Mouse (Mus musculus) spleen, adult 2 months (tissue): ENCODE data around the gene Lysmd4. TPM values are rescaled to one million over a fixed set of nuclear protein-coding genes. Genes with fewer than 3 reads are reported as not detected.
A peak's percentile ranks its signal among the peaks of the same experiment; 100 is the strongest.

Source experiments
- DNase-seq, 2 experiments: peaks; one replicate each; pipeline versions ENCODE4 v3.0.0 to v3.0.0-alpha.2; 2012 to 2021; ENCODE audit warnings: low spot score in 2 of 2, low read depth in 1 of 2
- H3K27ac ChIP-seq: fragments of 200-500 bp; 2 replicates; pipeline ENCODE4 v1.5.1; 2012; ENCODE audit warnings: low read length, inconsistent platforms; ENCODE audit not compliant: insufficient read depth
- H3K27me3 ChIP-seq: fragments of 200-500 bp; 2 replicates; pipeline ENCODE4 v1.6.1; 2012; ENCODE audit warnings: mild to moderate bottlenecking, moderate library complexity, low read length, inconsistent platforms; ENCODE audit not compliant: control insufficient read depth, insufficient read depth
- H3K36me3 ChIP-seq: fragments of 200-500 bp; 2 replicates; pipeline ENCODE4 v1.6.1; 2012; ENCODE audit warnings: mild to moderate bottlenecking, low read length, inconsistent platforms; ENCODE audit not compliant: control insufficient read depth, insufficient read depth
- H3K4me1 ChIP-seq: fragments of 200-500 bp; 2 replicates; pipeline ENCODE4 v1.6.1; 2011; ENCODE audit warnings: inconsistent platforms; ENCODE audit not compliant: control insufficient read depth, insufficient read depth, insufficient read length
- H3K4me3 ChIP-seq: fragments of 200-500 bp; 2 replicates; pipeline ENCODE4 v1.5.1; 2011; ENCODE audit warnings: mild to moderate bottlenecking, inconsistent platforms; ENCODE audit not compliant: insufficient read depth, insufficient read length; ENCODE audit errors: extremely low read depth
- CTCF ChIP-seq: fragments of 200-500 bp; IDR thresholded peaks from 2 replicates; pipeline ENCODE4 v1.5.1; 2011; ENCODE audit warnings: mild to moderate bottlenecking, inconsistent platforms; ENCODE audit not compliant: insufficient read depth, insufficient read length, insufficient replicate concordance; ENCODE audit errors: extremely low read depth
- POLR2A ChIP-seq: fragments of 200-500 bp; IDR thresholded peaks from 2 replicates; pipeline ENCODE4 v1.6.1; 2011; ENCODE audit warnings: low read depth, low read length, inconsistent platforms
- WGBS: fragments of 180-500 bp; shearing (Covaris S2); methylation state at CpG from one replicate; pipeline ENCODE4 v1.1.7; 2018; 5-methylcytosine and 5-hydroxymethylcytosine counted together
- polyA plus RNA-seq: library from polyadenylated mRNA; depleted of rRNA; stranded (reverse); fragments of >200 nt; gene quantifications from 2 replicates; pipeline ENCODE4 v1.2.3, GENCODE M21; 2012

The Lysmd4 gene
- polyA plus RNA-seq, 1 experiment = 5.2 TPM

DNA sequence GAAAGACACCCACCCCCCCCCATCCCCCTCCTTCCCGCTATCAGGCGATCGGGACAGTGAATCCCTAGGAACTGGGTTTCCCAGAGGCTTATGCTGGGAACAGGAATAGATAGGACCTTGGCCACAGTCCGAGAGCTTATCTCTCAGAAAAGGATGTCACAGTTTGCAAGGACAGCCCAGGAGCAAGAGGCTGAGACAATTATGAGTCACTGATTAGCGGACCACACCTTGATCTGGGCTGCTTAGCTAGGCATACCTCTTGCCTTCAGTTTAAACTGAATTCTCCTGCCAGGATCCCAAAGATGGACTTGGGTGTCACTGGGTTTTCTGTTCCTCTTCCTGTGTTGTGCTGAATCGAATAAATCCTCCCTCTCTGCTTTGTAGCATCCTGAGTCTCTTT is 6.0 kb upstream of the Lysmd4 start:
- TF ChIP-seq CTCF (no peak), POLR2A (no peak)
- no peak overlapping the region for H3K27ac ChIP-seq
- H3K27me3 ChIP-seq = no peaks in the 10 kb centered on the region
- no peak overlapping the region for H3K4me3 ChIP-seq
- H3K36me3 ChIP-seq = no peaks in the 10 kb centered on the region
- DNase-seq = no peak
- 73% methylated on average over 6 of the region's 6 CpGs for WGBS
- no peaks in the 10 kb centered on the region for H3K4me1 ChIP-seq

DNA sequence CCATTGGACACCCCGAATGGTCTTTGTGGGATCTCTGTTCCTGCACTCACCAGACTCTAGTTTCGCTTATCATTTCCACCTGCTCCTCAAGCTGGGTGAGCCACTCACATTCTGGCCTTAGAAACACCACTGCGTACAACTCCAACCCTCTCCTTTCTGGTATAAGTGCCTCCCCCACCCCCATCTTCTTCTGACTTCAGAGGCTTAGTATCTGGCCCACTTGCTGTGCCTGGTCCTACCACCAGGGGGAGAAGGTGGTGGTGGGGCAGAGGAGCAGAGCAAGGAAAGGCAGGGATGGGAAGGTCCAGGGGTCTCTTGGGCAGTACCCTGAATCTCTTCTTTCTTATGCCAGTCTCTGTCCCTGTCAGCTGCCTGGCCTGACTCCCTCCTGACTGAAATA is 5.3 kb upstream of the Lysmd4 start:
- Histone ChIP-seq H3K27me3 (no peaks in the 10 kb centered on the region), H3K4me3 (no peak overlapping the region), H3K4me1 (no peaks in the 10 kb centered on the region), H3K36me3 (no peaks in the 10 kb centered on the region), H3K27ac (no peak overlapping the region)
- 73% methylated on average over 3 of the region's 3 CpGs for WGBS
- TF ChIP-seq POLR2A = no peak
- TF ChIP-seq CTCF = peak; percentile 87; the same call in 1 of the 2 replicates
- peak; percentile 25 to 70 for DNase-seq

DNA sequence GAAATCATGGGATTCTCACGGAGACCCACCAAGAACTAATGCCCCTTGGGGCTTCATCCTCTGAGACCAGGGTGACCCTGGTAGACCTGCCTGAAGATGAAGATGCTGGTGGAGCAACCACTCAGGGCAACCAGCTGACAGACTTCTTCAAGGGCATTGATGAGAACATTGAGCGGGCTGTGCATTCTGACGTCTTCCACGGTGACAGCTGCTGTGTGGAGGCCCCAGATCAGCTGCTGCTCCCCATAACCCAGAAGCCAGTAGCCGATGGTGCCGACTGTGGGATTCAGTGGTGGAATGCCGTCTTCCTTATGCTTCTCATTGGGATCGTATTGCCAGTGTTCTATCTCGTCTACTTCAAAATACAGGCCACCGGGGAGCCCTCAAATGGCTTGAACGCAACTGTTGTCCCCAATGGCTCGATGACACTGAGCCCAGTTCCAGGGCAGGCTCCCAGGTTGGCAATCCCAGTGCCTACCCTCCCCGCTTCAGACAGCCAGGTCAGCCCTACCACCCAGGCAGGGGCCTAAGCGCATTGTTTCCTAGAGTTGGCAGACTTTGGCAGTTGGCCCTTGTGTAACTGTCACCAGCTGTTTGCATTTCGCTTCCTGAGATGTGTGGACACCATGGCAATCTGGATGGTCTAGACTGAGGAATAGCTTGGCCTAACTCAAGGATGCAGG is 3.7 kb downstream of the Lysmd4 start:
- DNase-seq = no peak
- TF ChIP-seq CTCF = no peak
- no peak for TF ChIP-seq POLR2A
- Histone ChIP-seq H3K27ac (no peak overlapping the region), H3K4me3 (no peak overlapping the region), H3K36me3 (0 out of 2 replicates have a peak, but pooled peaks cover 2% of the 10 kb centered on the region), H3K27me3 (no peaks in the 10 kb centered on the region), H3K4me1 (peaks cover 3% of the 10 kb centered on the region; the same call in 1 of the 2 replicates)
- 92% methylated on average over 15 of the region's 15 CpGs for WGBS

DNA sequence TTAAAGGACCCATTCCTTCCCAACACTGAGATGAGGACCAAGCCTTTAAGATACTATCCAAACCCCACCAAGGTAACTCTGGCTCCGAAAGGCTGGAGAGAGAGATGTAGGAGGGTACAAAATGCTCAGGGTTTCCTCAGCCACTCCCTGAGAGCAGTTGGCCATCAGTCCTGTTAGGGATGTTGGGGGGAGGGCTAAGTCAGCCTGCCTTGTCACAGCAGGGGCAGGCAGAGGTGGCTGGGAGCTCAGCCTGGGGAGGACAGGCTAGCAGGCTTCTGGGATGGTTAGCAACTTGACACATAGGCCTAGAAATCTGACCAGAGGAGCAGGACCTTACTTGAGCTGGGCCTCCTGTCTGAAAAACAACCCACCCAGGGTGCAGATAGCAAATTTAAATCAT is 5.2 kb downstream of the Lysmd4 start:
- H3K27me3 ChIP-seq = no peaks in the 10 kb centered on the region
- peaks cover 3% of the 10 kb centered on the region; the same call in 1 of the 2 replicates for H3K4me1 ChIP-seq
- no peak for DNase-seq
- TF ChIP-seq POLR2A = no peak
- no peak for TF ChIP-seq CTCF
- WGBS = 83% methylated on average over 1 of the region's 1 CpGs
- no peak overlapping the region for H3K4me3 ChIP-seq
- H3K36me3 ChIP-seq = peaks cover 4% of the 10 kb centered on the region; the same call in 1 of the 2 replicates
- no peak overlapping the region for H3K27ac ChIP-seq

DNA sequence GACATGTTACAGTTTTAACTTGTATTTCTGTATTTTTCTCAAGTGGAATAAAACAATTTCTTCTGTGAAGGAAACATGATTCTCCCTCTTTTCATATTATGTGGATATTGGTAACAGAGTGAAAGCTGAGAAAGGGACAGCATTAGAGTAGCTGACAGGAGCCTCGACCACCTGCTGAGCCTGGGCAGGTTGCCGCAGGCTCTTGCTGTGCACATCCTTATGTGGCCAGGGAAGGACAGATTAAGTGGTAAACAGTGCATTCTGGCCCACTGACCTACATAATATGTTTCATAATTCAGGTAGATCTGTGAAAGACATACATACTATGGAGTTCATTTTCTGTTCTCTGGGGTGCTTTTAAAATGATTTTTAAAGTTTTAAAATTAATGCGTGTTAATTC is 6.0 kb downstream of the Lysmd4 start:
- 90% methylated on average over 3 of the region's 3 CpGs for WGBS
- H3K36me3 ChIP-seq = peaks cover 5% of the 10 kb centered on the region; the same call in 1 of the 2 replicates
- TF ChIP-seq CTCF (no peak), POLR2A (no peak)
- H3K27me3 ChIP-seq = no peaks in the 10 kb centered on the region
- DNase-seq = no peak
- no peaks in the 10 kb centered on the region for H3K4me1 ChIP-seq
- H3K27ac ChIP-seq = no peak overlapping the region
- H3K4me3 ChIP-seq = no peak overlapping the region

DNA sequence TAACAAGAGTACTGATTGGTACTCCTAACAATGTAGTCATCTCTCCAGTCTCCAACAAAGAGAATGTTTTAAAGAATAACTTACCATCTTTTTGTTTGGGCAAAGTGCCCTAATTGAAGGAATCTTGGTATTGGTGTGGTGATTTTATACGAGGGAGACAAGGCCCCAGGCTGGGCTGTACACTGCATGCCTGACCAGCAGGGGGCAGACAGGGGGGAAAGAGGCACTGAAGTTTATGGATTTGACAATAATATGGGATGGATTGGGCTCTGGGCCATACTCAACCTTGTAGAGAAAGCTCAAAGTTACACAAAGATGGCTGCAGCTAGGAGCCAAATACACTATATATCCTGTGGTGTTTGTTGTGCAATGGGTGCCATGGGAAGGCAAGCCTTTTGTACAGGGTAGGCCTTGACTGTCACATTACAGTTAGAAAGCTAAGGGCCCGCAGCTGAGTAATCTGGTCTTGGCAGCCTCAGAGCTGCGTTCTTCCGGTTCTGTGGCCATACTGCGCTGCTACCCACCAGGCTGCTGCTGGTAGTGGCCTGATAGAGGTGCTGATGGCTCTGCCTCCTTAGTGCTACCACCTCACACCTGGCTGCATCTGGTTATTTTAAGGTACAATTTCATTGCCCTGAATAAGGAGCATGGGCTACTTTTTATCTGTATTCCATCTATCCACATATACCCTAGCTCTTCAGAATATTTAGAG is 6.7 kb downstream of the Lysmd4 start:
- peak in 1 of 2 experiments; percentile 20 for DNase-seq
- WGBS = 75% methylated on average over 5 of the region's 5 CpGs
- Histone ChIP-seq H3K36me3 (peaks cover 5% of the 10 kb centered on the region; the same call in 1 of the 2 replicates), H3K4me3 (no peak overlapping the region), H3K4me1 (no peaks in the 10 kb centered on the region), H3K27me3 (no peaks in the 10 kb centered on the region), H3K27ac (no peak overlapping the region)
- TF ChIP-seq CTCF (peak; percentile 64; the same call in 1 of the 2 replicates), POLR2A (no peak)

DNA sequence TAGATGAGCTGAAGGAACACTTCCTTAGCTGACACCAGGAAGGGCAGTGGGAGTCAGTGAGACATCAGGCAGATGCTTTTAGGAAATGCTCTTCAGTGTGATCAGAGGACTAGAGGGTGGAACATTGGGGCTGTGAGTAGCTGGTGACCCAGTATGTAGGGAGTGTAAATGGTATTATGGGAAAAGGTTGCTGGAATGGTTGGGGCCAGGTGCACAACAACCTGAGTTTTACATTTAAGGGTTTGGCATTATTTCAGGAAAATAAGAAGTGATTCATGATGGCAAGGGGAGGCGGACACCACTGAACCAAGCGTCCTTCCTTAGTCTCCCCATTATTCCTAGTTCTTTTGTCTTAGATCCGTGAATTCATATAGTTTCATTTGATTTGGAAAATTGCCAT is 7.4 kb downstream of the Lysmd4 start:
- no peaks in the 10 kb centered on the region for H3K27me3 ChIP-seq
- H3K27ac ChIP-seq = no peak overlapping the region
- no peak for DNase-seq
- no peak overlapping the region for H3K4me3 ChIP-seq
- peaks cover 7% of the 10 kb centered on the region for H3K36me3 ChIP-seq
- H3K4me1 ChIP-seq = no peaks in the 10 kb centered on the region
- no peak for TF ChIP-seq POLR2A
- no peak for TF ChIP-seq CTCF
- 94% methylated on average over 3 of the region's 3 CpGs for WGBS
